Mouse (Mus musculus): Measurements from ENCODE around the gene Slfnl1. TPM values are rescaled to one million over a fixed set of nuclear protein-coding genes. Genes with fewer than 3 reads are reported as not detected.

Gene Slfnl1
- polyA plus RNA-seq, 1 experiment from 2014 or later: not detected

DNA sequence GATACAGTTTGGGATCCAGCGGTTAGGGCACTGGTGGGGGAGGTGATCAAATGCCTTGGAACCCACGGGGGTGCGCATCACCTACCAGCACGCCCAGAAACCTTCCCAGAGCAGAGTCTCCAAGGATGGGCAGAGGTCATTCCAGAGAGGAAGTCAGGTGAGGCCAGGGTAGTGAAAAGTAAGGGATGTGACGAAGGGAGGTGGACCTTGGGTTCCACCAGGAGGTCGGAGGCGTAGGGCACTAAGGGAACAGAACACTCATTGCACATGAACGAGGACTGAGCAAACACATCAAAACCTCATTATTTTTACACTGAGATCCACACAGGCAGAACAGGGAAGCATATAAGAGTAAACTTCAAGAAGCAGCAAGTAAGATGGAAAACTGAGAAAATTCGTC is 49.7 kb downstream of the Slfnl1 start:
- WGBS: 83% methylated on average over 9 of the region's 9 CpGs
- no peak for ATAC-seq (ENCODE audit: insufficient number of reproducible peaks, insufficient read depth, low FRiP score, low TSS enrichment, low read depth)
- Histone ChIP-seq H3K27me3 (no peaks in the 10 kb centered on the region), H3K9ac (no peak overlapping the region), H3K9me3 (no peaks in the 10 kb centered on the region), H3K27ac (no peak overlapping the region), H3K4me3 (no peak overlapping the region), H3K4me1 (no peaks in the 10 kb centered on the region), H3K36me3 (no peaks in the 10 kb centered on the region), H3K4me2 (no peak overlapping the region)

Other genes starting within 250 kb of the Slfnl1 start
- gene Foxo6, start 244.9 kb upstream of the Slfnl1 start, polyA plus RNA-seq (2015; fragmentation: Nextera tagmentation; extraction: Ambion mirVana): 0.32 and 0.36 TPM in 2 replicates
- gene Scmh1, start 127.0 kb upstream of the Slfnl1 start, polyA plus RNA-seq (2015; fragmentation: Nextera tagmentation; extraction: Ambion mirVana): 48.7 and 54.5 TPM in 2 replicates
- gene Ctps, start 38.0 kb downstream of the Slfnl1 start, polyA plus RNA-seq (2015; fragmentation: Nextera tagmentation; extraction: Ambion mirVana): 86.6 and 90.7 TPM in 2 replicates
- not detected in 2 replicates for gene Gm8439, start 56.5 kb downstream of the Slfnl1 start, polyA plus RNA-seq (2015; fragmentation: Nextera tagmentation; extraction: Ambion mirVana)
- 1.3 and 2.7 TPM in 2 replicates for gene Cited4, start 134.3 kb downstream of the Slfnl1 start, polyA plus RNA-seq (2015; fragmentation: Nextera tagmentation; extraction: Ambion mirVana)
- gene Kcnq4, start 216.4 kb downstream of the Slfnl1 start, polyA plus RNA-seq (2015; fragmentation: Nextera tagmentation; extraction: Ambion mirVana): 7.2 and 7.8 TPM in 2 replicates